Mouse (Mus musculus) megakaryocyte, embryonic 14.5 days (primary cell): ENCODE data around the gene Gm20388. TPM values are rescaled to one million over a fixed set of nuclear protein-coding genes. Genes with fewer than 3 reads are reported as not detected.

Source experiments
- H3K27me3 ChIP-seq: replicated peaks from 2 replicates; pipeline ENCODE3; 2012; ENCODE audit warnings: inconsistent platforms
- H3K36me3 ChIP-seq: replicated peaks from 2 replicates; pipeline ENCODE3; 2012; ENCODE audit warnings: low read length, inconsistent platforms, mixed read lengths
- H3K4me1 ChIP-seq: 2 replicates; pipeline ENCODE4 v1.6.1; 2012; ENCODE audit warnings: inconsistent platforms
- H3K4me3 ChIP-seq: replicated peaks from 2 replicates; pipeline ENCODE3; 2012; ENCODE audit warnings: moderate library complexity, mild to moderate bottlenecking, inconsistent platforms
- H3K9me3 ChIP-seq: 2 replicates; pipeline ENCODE4 v1.6.1; 2012; ENCODE audit warnings: inconsistent platforms
- FLI1 ChIP-seq: IDR thresholded peaks from 2 replicates; pipeline ENCODE4 v1.6.1; 2012; ENCODE audit warnings: low read length, inconsistent platforms, mixed read lengths
- GATA1 ChIP-seq: IDR thresholded peaks from 3 replicates; pipeline ENCODE4 v1.6.1; 2012; ENCODE audit warnings: mixed read lengths, low read length, inconsistent platforms, borderline replicate concordance
- polyA plus RNA-seq: library from polyadenylated mRNA; stranded (reverse); fragments of >175 nt; gene quantifications from 2 replicates; pipeline ENCODE4 v1.2.3, GENCODE M21; 2012; ENCODE audit warnings: low replicate concordance; ENCODE audit not compliant: insufficient read depth

The Gm20388 gene
- polyA plus RNA-seq, 1 experiment = 111 TPM

DNA sequence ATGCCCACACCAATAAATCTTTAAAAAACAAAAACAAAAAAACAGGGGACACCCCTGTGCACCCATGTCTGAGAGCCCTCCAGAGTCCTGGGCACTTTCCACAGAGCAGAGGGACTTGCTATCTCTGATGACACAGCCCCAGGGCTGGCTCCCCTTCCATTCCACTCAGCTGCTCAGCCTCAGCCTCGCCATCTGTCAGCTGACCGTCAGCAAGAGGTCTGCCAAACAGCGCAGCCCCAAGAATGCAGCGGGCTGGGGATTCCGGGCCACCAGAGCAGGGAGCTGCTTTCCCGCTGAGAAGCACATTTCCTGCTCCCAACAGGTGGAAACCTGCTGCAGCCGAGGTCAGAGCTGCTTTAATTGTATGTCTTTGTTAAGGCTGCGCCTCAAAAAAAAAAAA is 1464.1 kb downstream of the Gm20388 start:
- H3K4me1 ChIP-seq = no peaks in the 10 kb centered on the region
- H3K27me3 ChIP-seq = peaks cover 73% of the 10 kb centered on the region
- H3K9me3 ChIP-seq = peaks cover 5% of the 10 kb centered on the region; the same call in 1 of the 2 replicates
- TF ChIP-seq FLI1 = no peak
- TF ChIP-seq GATA1 = no peak
- H3K36me3 ChIP-seq = no peaks in the 10 kb centered on the region
- no peak overlapping the region for H3K4me3 ChIP-seq

DNA sequence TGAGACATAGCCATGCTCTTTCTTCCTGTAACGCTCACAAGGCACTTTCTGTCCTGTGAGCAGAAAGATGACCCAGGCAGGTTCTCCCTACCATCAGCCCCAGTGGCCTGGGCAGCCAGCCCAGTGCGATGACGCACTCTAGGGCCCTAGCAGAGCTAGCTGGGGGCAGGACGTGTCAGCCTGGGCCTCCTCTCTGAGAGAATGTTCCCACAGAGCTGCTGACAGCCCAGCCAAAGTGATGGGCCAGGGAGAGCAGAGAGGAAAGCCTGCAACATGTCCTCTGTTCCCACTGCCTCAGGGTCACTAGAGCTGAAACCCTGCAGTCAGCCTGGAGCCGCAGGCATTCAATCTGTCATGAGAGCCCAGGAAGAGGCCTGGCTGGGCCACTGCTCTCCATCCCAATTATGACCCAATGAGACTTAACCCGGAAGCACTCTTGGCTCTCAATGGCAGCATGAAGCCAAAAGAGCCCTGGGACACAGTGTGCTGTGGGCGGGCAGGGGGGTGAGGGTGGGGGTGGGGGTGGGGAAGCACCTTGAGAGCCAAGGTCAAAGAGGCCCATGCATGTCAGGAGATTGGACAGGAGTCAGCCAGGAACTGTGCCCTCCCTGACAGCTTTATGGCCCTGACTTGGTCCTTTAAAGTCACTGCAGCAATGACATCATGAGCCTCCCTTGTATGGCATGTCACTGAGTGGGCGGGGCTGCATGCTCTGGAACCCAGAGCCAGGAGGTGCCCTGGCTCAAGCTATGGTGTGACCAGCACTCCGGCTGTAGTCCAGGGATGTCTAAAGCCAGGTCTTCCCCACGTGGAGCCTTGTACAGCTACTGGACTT is 1465.7 kb downstream of the Gm20388 start:
- TF ChIP-seq GATA1 (no peak), FLI1 (no peak)

GRCm38 (mm10) chr8:121377680-121378079 is 1467.0 kb downstream of the Gm20388 start:
- Histone ChIP-seq H3K27me3 (peaks cover 75% of the 10 kb centered on the region), H3K36me3 (no peaks in the 10 kb centered on the region), H3K9me3 (peaks cover 5% of the 10 kb centered on the region; the same call in 1 of the 2 replicates), H3K4me1 (peaks cover 5% of the 10 kb centered on the region), H3K4me3 (no peak overlapping the region)
- TF ChIP-seq GATA1 (no peak), FLI1 (no peak)

More for the DNA sequence above, 1465.7 kb downstream of the Gm20388 start:
- H3K27me3 ChIP-seq = peaks cover 73% of the 10 kb centered on the region
- no peaks in the 10 kb centered on the region for H3K4me1 ChIP-seq
- H3K36me3 ChIP-seq = no peaks in the 10 kb centered on the region
- peaks cover 5% of the 10 kb centered on the region; the same call in 1 of the 2 replicates for H3K9me3 ChIP-seq
- H3K4me3 ChIP-seq = no peak overlapping the region

GRCm38 (mm10) chr8:121379387-121379786 is 1468.7 kb downstream of the Gm20388 start:
- H3K27me3 ChIP-seq = peaks cover 77% of the 10 kb centered on the region
- no peak for TF ChIP-seq FLI1
- H3K4me3 ChIP-seq = no peak overlapping the region
- H3K4me1 ChIP-seq = peaks cover 9% of the 10 kb centered on the region
- H3K36me3 ChIP-seq = no peaks in the 10 kb centered on the region
- peaks cover 1% of the 10 kb centered on the region; the same call in 1 of the 2 replicates for H3K9me3 ChIP-seq

DNA sequence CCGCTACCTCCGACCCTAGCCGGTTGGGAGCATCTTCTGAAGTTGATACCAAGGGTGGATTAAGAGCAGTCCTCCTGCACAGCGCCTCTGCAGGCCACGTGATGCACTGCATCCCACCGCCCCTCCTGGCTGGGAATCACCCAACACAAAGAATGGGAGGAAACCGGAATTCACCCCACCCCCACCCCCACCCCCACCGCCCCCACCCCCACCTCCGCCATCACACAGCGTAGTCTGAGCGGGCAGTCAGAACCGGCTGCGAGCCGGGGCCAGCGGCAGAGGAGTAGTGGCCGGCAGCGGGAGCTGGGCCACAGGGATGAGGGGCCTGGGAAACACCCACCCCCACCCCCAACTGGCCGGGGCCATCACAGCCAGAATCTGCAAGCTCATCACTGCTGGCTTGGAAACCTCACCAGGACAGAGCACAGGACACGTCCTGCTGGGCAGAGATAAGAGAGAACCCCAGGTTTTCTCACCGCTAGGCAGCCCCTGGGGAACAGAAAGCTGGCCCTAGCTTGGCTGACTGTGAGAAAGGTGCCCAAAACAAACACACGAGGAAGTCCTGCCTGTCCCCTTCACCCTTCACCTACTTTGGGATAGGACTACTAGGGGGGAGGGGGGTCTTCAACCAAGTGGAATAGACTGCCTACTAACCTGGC is 1472.1 kb downstream of the Gm20388 start:
- no peak for TF ChIP-seq GATA1
- no peak for TF ChIP-seq FLI1
- peaks cover 9% of the 10 kb centered on the region for H3K4me1 ChIP-seq
- peaks cover 66% of the 10 kb centered on the region for H3K27me3 ChIP-seq
- no peaks in the 10 kb centered on the region for H3K36me3 ChIP-seq
- no peaks in the 10 kb centered on the region for H3K9me3 ChIP-seq
- peak overlapping the region; percentile 42 for H3K4me3 ChIP-seq

- H3K4me1 ChIP-seq = peaks cover 9% of the 10 kb centered on the region
- H3K36me3 ChIP-seq = no peaks in the 10 kb centered on the region
- no peak overlapping the region for H3K4me3 ChIP-seq
- TF ChIP-seq FLI1 = no peak
- TF ChIP-seq GATA1 = no peak
- peaks cover 75% of the 10 kb centered on the region for H3K27me3 ChIP-seq
- H3K9me3 ChIP-seq = no peaks in the 10 kb centered on the region
Observed at GRCm38 (mm10) chr8:121385540-121385939, 1474.9 kb downstream of the Gm20388 start.

DNA sequence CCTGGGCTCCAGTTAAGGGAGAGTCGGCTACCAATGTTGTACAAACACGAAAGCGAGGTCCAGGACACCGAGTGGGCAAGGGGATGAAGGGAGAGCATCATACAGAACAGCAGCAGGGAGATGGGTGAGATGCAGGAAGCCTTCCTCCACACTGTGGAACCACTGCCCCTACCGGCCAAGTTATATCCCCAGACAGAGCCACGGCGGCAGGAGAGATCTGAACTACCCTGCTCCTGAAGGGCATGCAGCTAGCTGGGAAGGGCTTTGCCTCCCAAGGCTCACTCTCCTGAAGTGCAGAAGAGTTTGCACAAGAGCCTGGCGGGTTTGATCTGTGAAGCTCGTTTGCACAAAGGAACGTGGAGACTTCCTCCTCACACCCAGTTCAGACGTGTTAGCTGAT is 1480.0 kb downstream of the Gm20388 start:
- peaks cover 75% of the 10 kb centered on the region for H3K27me3 ChIP-seq

GRCm38 (mm10) chr8:121391254-121391653 is 1480.6 kb downstream of the Gm20388 start:
- H3K9me3 ChIP-seq = no peaks in the 10 kb centered on the region
- H3K27me3 ChIP-seq = peaks cover 76% of the 10 kb centered on the region

More for the DNA sequence above, 1480.0 kb downstream of the Gm20388 start:
- Histone ChIP-seq H3K4me1 (no peaks in the 10 kb centered on the region), H3K36me3 (no peaks in the 10 kb centered on the region), H3K9me3 (no peaks in the 10 kb centered on the region), H3K4me3 (peak overlapping the region; percentile 35)
- TF ChIP-seq GATA1 = no peak
- no peak for TF ChIP-seq FLI1

DNA sequence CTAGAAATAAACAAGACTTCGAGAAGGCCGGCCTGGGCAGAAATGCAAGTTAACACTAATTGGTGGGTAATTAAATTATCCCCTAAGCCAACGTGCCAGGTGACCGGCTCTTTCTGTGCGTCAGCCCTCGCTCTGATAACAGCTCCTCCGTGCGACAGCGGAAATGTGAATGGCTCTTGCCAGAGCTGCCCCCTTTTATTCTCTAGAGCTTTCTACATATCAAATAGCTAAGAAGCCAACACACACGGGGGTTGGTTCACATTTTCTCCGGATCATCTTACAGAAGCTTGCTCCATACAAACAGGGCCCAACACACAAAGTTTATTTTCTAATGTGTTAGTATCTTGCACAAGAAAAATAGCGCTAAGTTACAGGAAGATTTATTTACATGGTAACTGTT is 1481.1 kb downstream of the Gm20388 start:
- peaks cover 79% of the 10 kb centered on the region for H3K27me3 ChIP-seq

More at GRCm38 (mm10) chr8:121391254-121391653, 1480.6 kb downstream of the Gm20388 start:
- Histone ChIP-seq H3K4me3 (no peak overlapping the region), H3K4me1 (no peaks in the 10 kb centered on the region), H3K36me3 (no peaks in the 10 kb centered on the region)
- TF ChIP-seq GATA1 (no peak), FLI1 (no peak)

GRCm38 (mm10) chr8:121392482-121392881 is 1481.8 kb downstream of the Gm20388 start:
- Histone ChIP-seq H3K27me3 (peaks cover 84% of the 10 kb centered on the region), H3K9me3 (no peaks in the 10 kb centered on the region), H3K36me3 (no peaks in the 10 kb centered on the region), H3K4me1 (no peaks in the 10 kb centered on the region), H3K4me3 (no peak overlapping the region)
- no peak for TF ChIP-seq FLI1
- no peak for TF ChIP-seq GATA1

More for the DNA sequence above, 1481.1 kb downstream of the Gm20388 start:
- no peaks in the 10 kb centered on the region for H3K4me1 ChIP-seq
- H3K36me3 ChIP-seq = no peaks in the 10 kb centered on the region
- no peaks in the 10 kb centered on the region for H3K9me3 ChIP-seq
- no peak overlapping the region for H3K4me3 ChIP-seq
- TF ChIP-seq GATA1 = no peak
- TF ChIP-seq FLI1 = no peak
